Mouse (Mus musculus) CH12.LX (cell line): ENCODE results near the gene Dlg2.

Source experiments
- CTCF ChIP-seq, 2 experiments: IDR thresholded peaks in 1 of 2; conservative IDR thresholded peaks in 1 of 2; 2 replicates each; pipeline ENCODE4 v1.5.1; 2011 to 2012; ENCODE audit warnings: low read depth in 2 of 2, low read length in 2 of 2, improper control_type of control experiment in 1 of 2, inconsistent platforms in 1 of 2, mild to moderate bottlenecking in 1 of 2, moderate library complexity in 1 of 2
- POLR2AphosphoS2 ChIP-seq: IDR thresholded peaks from 2 replicates; pipeline ENCODE4 v1.6.1; 2011; ENCODE audit warnings: low read depth, low read length, improper control_type of control experiment
- USF1 ChIP-seq: IDR thresholded peaks from 2 replicates; pipeline ENCODE4 v1.6.1; 2014; ENCODE audit warnings: low read depth, mild to moderate bottlenecking, inconsistent platforms, low read length, improper control_type of control experiment

DNA sequence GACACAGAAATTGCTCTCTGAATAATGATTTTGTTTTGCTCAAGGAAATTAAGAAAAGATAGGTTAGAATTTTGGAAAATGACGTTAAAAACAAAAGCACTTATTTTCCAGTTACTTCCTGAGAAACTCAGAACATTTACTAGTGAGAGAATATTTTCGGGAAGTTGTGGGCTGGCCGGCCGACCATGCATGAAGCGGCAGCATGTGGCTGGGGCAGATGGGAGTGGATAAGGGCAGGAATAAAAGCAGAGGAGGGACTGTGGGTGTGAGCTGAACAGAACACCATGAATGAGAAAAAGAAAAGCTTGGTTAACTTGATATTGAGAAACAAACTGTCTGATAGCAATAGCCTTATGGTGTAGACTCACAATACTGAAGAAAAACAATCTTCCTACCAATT, 1233.4 kb downstream of the Dlg2 start:
- TF ChIP-seq CTCF (conservative IDR thresholded peaks at IDR 0.05 in 1 of 2, IDR thresholded peaks at IDR 0.05 in 1 of 2; ENCODE audit: low read depth in 2 of 2, low read length in 2 of 2) (no peak), USF1 (no peak), POLR2AphosphoS2 (no peak)
